In genomic region chr11:33319006-33319611, GRCm38 (mm10) we compare ENCODE assay signal across 32 mouse cellular contexts. TPM values are rescaled to one million over a fixed set of nuclear protein-coding genes. Genes with fewer than 3 reads are reported as not detected.
DNase-seq lines count a peak whose midpoint lies in the region; ATAC-seq and TF ChIP-seq lines count a peak whose summit lies in the region.
"Had no signal": no experiment of that assay in that cellular context is flagged by ENCODE, and none has a peak within 500 bp of the region (broad histone marks: within the 10 kb centered on the region; RNA-seq: fewer than 3 reads in every experiment).

No protein-coding gene starts in this region.

- no peaks in the 10 kb centered on the region for H3K27me3 ChIP-seq in cerebellum, adult 2 months (ENCODE audit: control insufficient read depth, insufficient read depth, low read length)
- H3K27me3 ChIP-seq in kidney, embryonic 14.5 days (ENCODE audit: control insufficient read depth, insufficient read depth, low read length): no peaks in the 10 kb centered on the region
- H3K27me3 ChIP-seq: embryonic facial prominence, embryonic 13.5 days; forebrain, embryonic 12.5 days; forebrain, embryonic 15.5 days; hindbrain, embryonic 13.5 days; intestine, embryonic 15.5 days had no signal

- no peak for ATAC-seq in kidney, embryonic 14.5 days (ENCODE audit: low FRiP score, low TSS enrichment)
- ATAC-seq: CD4-positive, CD25-positive, alpha-beta regulatory T cell, adult 4 months; forebrain, embryonic 15.5 days; hindbrain, embryonic 16.5 days; intestine, embryonic 15.5 days had no signal

- no peak overlapping the region for H3K4me3 ChIP-seq in cerebellum, adult 2 months (replicated peaks; ENCODE audit: insufficient read depth, low read depth, low read length)
- no peak overlapping the region for H3K4me3 ChIP-seq in kidney, embryonic 14.5 days (ENCODE audit: low read length)
- H3K4me3 ChIP-seq: embryonic facial prominence, embryonic 10.5 days; embryonic facial prominence, embryonic 13.5 days; erythroblast, embryonic 14.5 days; forebrain, embryonic 12.5 days; forebrain, embryonic 15.5 days; hindbrain, embryonic 13.5 days; intestine, embryonic 15.5 days had no signal

- H3K4me1 ChIP-seq in cerebellum, adult 2 months (ENCODE audit: control insufficient read depth, insufficient read depth, low read length): no peaks in the 10 kb centered on the region
- H3K4me1 ChIP-seq in kidney, embryonic 14.5 days (ENCODE audit: control insufficient read depth, insufficient read depth, low read length): no peaks in the 10 kb centered on the region
- H3K4me1 ChIP-seq: embryonic facial prominence, embryonic 10.5 days; embryonic facial prominence, embryonic 13.5 days; forebrain, embryonic 12.5 days; forebrain, embryonic 15.5 days; hindbrain, embryonic 13.5 days; intestine, embryonic 15.5 days had no signal

- H3K4me2 ChIP-seq in kidney, embryonic 14.5 days (replicated peaks; ENCODE audit: low read depth, low read length): no peak overlapping the region
- H3K4me2 ChIP-seq: embryonic facial prominence, embryonic 13.5 days; forebrain, embryonic 12.5 days; forebrain, embryonic 15.5 days; heart, embryonic 11.5 days; hindbrain, embryonic 13.5 days; intestine, embryonic 15.5 days had no signal

- no peak for TF ChIP-seq CTCF in cerebellum, adult 2 months (IDR thresholded peaks at IDR 0.05; ENCODE audit: borderline replicate concordance, insufficient read depth, low read depth, low read length)

- WGBS in cerebellum, adult 2 months: 62% methylated on average over 7 of the region's 7 CpGs
- 74% methylated on average over 7 of the region's 7 CpGs for WGBS in kidney, embryonic 14.5 days

- peak; percentile 39 to 51 for DNase-seq in cerebellum, postnatal 14 days
- DNase-seq in cerebellum, adult 2 months: no peak
- DNase-seq in adrenal gland, adult 2 months: peak; percentile 81
- peak; percentile 58 for DNase-seq in adrenal gland, postnatal 10 days
- DNase-seq in adrenal gland, postnatal 36 days: peak; percentile 65 to 67
- DNase-seq in gastrocnemius, postnatal 25 days: no peak
- DNase-seq: cerebellum, adult 11 months; cerebellum, adult 9-10 months; cerebellum, postnatal 36 days; embryo, embryonic 11 days; gastrocnemius, postnatal 10 days; heart, adult 11 months; kidney, adult 11 months; kidney, adult 8-10 months had no signal

- TF ChIP-seq POLR2A in cerebellum, adult 2 months (IDR thresholded peaks at IDR 0.05; ENCODE audit: borderline replicate concordance, insufficient read depth, low read length): no peak

- H3K9me3 ChIP-seq in kidney, embryonic 14.5 days (ENCODE audit: control insufficient read depth, low read length): no peaks in the 10 kb centered on the region
- H3K9me3 ChIP-seq: embryonic facial prominence, embryonic 10.5 days; embryonic facial prominence, embryonic 13.5 days; forebrain, embryonic 12.5 days; forebrain, embryonic 15.5 days; hindbrain, embryonic 13.5 days; intestine, embryonic 15.5 days had no signal

- H3K9ac ChIP-seq in kidney, embryonic 14.5 days (ENCODE audit: low read depth, low read length): no peak overlapping the region
- H3K9ac ChIP-seq: embryonic facial prominence, embryonic 13.5 days; forebrain, embryonic 12.5 days; forebrain, embryonic 15.5 days; hindbrain, embryonic 13.5 days; intestine, embryonic 15.5 days had no signal

- no peak overlapping the region for H3K27ac ChIP-seq in cerebellum, adult 2 months (ENCODE audit: insufficient read depth, low read length)
- no peak overlapping the region for H3K27ac ChIP-seq in kidney, embryonic 14.5 days (ENCODE audit: low read depth, low read length)
- H3K27ac ChIP-seq: embryonic facial prominence, embryonic 10.5 days; embryonic facial prominence, embryonic 13.5 days; forebrain, embryonic 12.5 days; forebrain, embryonic 15.5 days; hindbrain, embryonic 13.5 days; intestine, embryonic 15.5 days had no signal

- H3K36me3 ChIP-seq in kidney, embryonic 14.5 days (ENCODE audit: control insufficient read depth, insufficient read depth, low read length): no peaks in the 10 kb centered on the region
- H3K36me3 ChIP-seq: embryonic facial prominence, embryonic 13.5 days; forebrain, embryonic 12.5 days; forebrain, embryonic 15.5 days; intestine, embryonic 15.5 days had no signal

RNA-seq across cellular contexts. Expression of gene Gm12117, which starts 42.6 kb away (rescaled TPM):
- 0.51 and 1.0 TPM in 2 replicates for polyA plus RNA-seq in cerebellum, adult 2 months (2012; rRNA removed)
- total RNA-seq in adrenal gland, adult 2 months (2021): under 1 TPM in 1 of 2 experiments, not detected in 1; 0.76 TPM
- not detected in 2 replicates for polyA plus RNA-seq in adrenal gland, adult 2 months (2012; rRNA removed)
- not detected for total RNA-seq in adrenal gland, postnatal 10 days (2021)
- not detected for total RNA-seq in adrenal gland, postnatal 36 days (2021)
- polyA plus RNA-seq in kidney, embryonic 14.5 days (2014; fragmentation: Nextera tagmentation; extraction: Ambion mirVana): not detected in 2 replicates
- not detected for total RNA-seq in gastrocnemius, postnatal 25 days (2021)
- total RNA-seq: gastrocnemius, adult 18-20 months; gastrocnemius, postnatal 10 days; heart, adult 8-10 months; heart, postnatal 25 days; MEL had no signal
- polyA plus RNA-seq: C2C12; CD4-positive, CD25-positive, alpha-beta regulatory T cell, adult 4 months; embryonic facial prominence, embryonic 10.5 days; embryonic facial prominence, embryonic 13.5 days; erythroblast, embryonic 14.5 days; forebrain, embryonic 15.5 days; heart, embryonic 11.5 days; heart, embryonic 14.5 days; heart, postnatal 0 days; hindbrain, embryonic 13.5 days; hindbrain, embryonic 16.5 days; intestine, embryonic 15.5 days had no signal

Comparison
In these comparisons a context has a peak if more than half of its experiments do, and no peak if none do; other contexts are left out.
1. DNase-seq: peak in cerebellum, postnatal 14 days (2 of 2), adrenal gland, adult 2 months (single experiment), adrenal gland, postnatal 10 days (single experiment) and adrenal gland, postnatal 36 days (2 of 2); none in cerebellum, adult 2 months (0 of 2) and gastrocnemius, postnatal 25 days (single experiment).